Mouse (Mus musculus) lung, embryonic 16.5 days (tissue): ENCODE results near the gene Plac8. TPM values are rescaled to one million over a fixed set of nuclear protein-coding genes. Genes with fewer than 3 reads are reported as not detected.

Experiments
- ATAC-seq: fragments of 200-750 bp; cut with Nextera tagmentation; 2 replicates; pipeline ENCODE4 v1.8.0; 2017; ENCODE audit warnings: low read depth, mild to moderate bottlenecking, moderate library complexity
- H3K27ac ChIP-seq: fragments of 300-500 bp; sonication (generic); 2 replicates; pipeline ENCODE4 v1.5.1; 2014; ENCODE audit warnings: mild to moderate bottlenecking, control low read depth, low read length
- H3K27me3 ChIP-seq: fragments of 300-500 bp; sonication (generic); 2 replicates; pipeline ENCODE4 v1.6.1; 2014; ENCODE audit warnings: low read depth, low read length, mixed read lengths; ENCODE audit not compliant: control insufficient read depth, insufficient read depth
- H3K36me3 ChIP-seq: fragments of 300-500 bp; sonication (generic); 2 replicates; pipeline ENCODE4 v1.6.1; 2014; ENCODE audit warnings: low read length; ENCODE audit not compliant: control insufficient read depth, insufficient read depth
- H3K4me1 ChIP-seq: fragments of 300-500 bp; sonication (generic); replicated peaks from 2 replicates; pipeline ENCODE4 v1.6.1; 2014; ENCODE audit warnings: low read length, mixed read lengths; ENCODE audit not compliant: control insufficient read depth, insufficient read depth
- H3K4me2 ChIP-seq: fragments of 300-500 bp; sonication (generic); 2 replicates; pipeline ENCODE4 v1.6.1; 2014; ENCODE audit warnings: low read depth, low read length, control low read depth
- H3K4me3 ChIP-seq: fragments of 300-500 bp; sonication (generic); 2 replicates; pipeline ENCODE4 v1.5.1; 2014; ENCODE audit warnings: mild to moderate bottlenecking, low read length, control low read depth
- H3K9ac ChIP-seq: fragments of 300-500 bp; sonication (generic); 2 replicates; pipeline ENCODE4 v1.6.1; 2014; ENCODE audit warnings: low read length, control low read depth
- H3K9me3 ChIP-seq: fragments of 300-500 bp; sonication (generic); 2 replicates; pipeline ENCODE4 v1.6.1; 2016; ENCODE audit warnings: low read length; ENCODE audit not compliant: control insufficient read depth
- WGBS: fragments of 180-500 bp; shearing (Covaris S2); extraction: QIAGEN DNeasy Blood & Tissue Kit; methylation state at CpG from one replicate; pipeline ENCODE4 v1.1.7; 2014; 5-methylcytosine and 5-hydroxymethylcytosine counted together
- polyA plus RNA-seq: library from polyadenylated mRNA; unstranded; fragments of >200 nt; fragmentation: Nextera tagmentation; extraction: Ambion mirVana; gene quantifications from 2 replicates; pipeline ENCODE4 v1.2.1, GENCODE M21; 2015

The Plac8 gene
- polyA plus RNA-seq, 1 experiment from 2014 or later: 12.5 TPM

GRCm38 (mm10) chr5:100568802-100569201 lies 3.2 kb downstream of the Plac8 start:
- 75% methylated on average over 3 of the region's 3 CpGs for WGBS
- Histone ChIP-seq H3K4me1 (peaks cover 16% of the 10 kb centered on the region), H3K9ac (no peak overlapping the region), H3K4me2 (no peak overlapping the region), H3K27me3 (no peaks in the 10 kb centered on the region), H3K9me3 (no peaks in the 10 kb centered on the region), H3K27ac (no peak overlapping the region), H3K4me3 (no peak overlapping the region), H3K36me3 (no peaks in the 10 kb centered on the region)
- ATAC-seq: no peak

- peaks cover 16% of the 10 kb centered on the region for H3K4me1 ChIP-seq
- no peak overlapping the region for H3K4me3 ChIP-seq
- 61% methylated on average over 8 of the region's 8 CpGs for WGBS
- H3K4me2 ChIP-seq: peak overlapping the region; percentile 36; the same call in 1 of the 2 replicates
- H3K9me3 ChIP-seq: no peaks in the 10 kb centered on the region
- peak overlapping the region; percentile 45; the same call in 1 of the 2 replicates for H3K27ac ChIP-seq
- no peak overlapping the region for H3K9ac ChIP-seq
- ATAC-seq: no peak
- no peaks in the 10 kb centered on the region for H3K27me3 ChIP-seq
- H3K36me3 ChIP-seq: no peaks in the 10 kb centered on the region
Measured at GRCm38 (mm10) chr5:100568177-100568576, 3.9 kb downstream of the Plac8 start.

GRCm38 (mm10) chr5:100567258-100568032 lies 4.6 kb downstream of the Plac8 start:
- H3K27me3 ChIP-seq: no peaks in the 10 kb centered on the region
- H3K9me3 ChIP-seq: no peaks in the 10 kb centered on the region
- H3K9ac ChIP-seq: no peak overlapping the region
- H3K4me3 ChIP-seq: no peak overlapping the region
- WGBS: 31% methylated on average over 13 of the region's 13 CpGs
- ATAC-seq: peak; percentile 76
- peak overlapping the region; percentile 36 for H3K4me2 ChIP-seq
- peaks cover 16% of the 10 kb centered on the region for H3K4me1 ChIP-seq
- no peaks in the 10 kb centered on the region for H3K36me3 ChIP-seq
- peak overlapping the region; percentile 45; the same call in 1 of the 2 replicates for H3K27ac ChIP-seq

- H3K36me3 ChIP-seq: no peaks in the 10 kb centered on the region
- H3K27ac ChIP-seq: peak overlapping the region; percentile 41; the same call in 1 of the 2 replicates
- WGBS: 60% methylated on average over 2 of the region's 2 CpGs
- no peak overlapping the region for H3K4me3 ChIP-seq
- no peaks in the 10 kb centered on the region for H3K9me3 ChIP-seq
- H3K27me3 ChIP-seq: no peaks in the 10 kb centered on the region
- no peak overlapping the region for H3K9ac ChIP-seq
- H3K4me2 ChIP-seq: no peak overlapping the region
- H3K4me1 ChIP-seq: peaks cover 16% of the 10 kb centered on the region
- ATAC-seq: no peak
Measured at GRCm38 (mm10) chr5:100566798-100567197, 5.2 kb downstream of the Plac8 start.

- Histone ChIP-seq H3K9me3 (no peaks in the 10 kb centered on the region), H3K27ac (no peak overlapping the region), H3K4me1 (peaks cover 6% of the 10 kb centered on the region), H3K27me3 (no peaks in the 10 kb centered on the region), H3K9ac (no peak overlapping the region), H3K4me2 (no peak overlapping the region), H3K4me3 (no peak overlapping the region), H3K36me3 (no peaks in the 10 kb centered on the region)
- 81% methylated on average over 9 of the region's 9 CpGs for WGBS
- ATAC-seq: no peak
Measured at GRCm38 (mm10) chr5:100562702-100563101, 9.3 kb downstream of the Plac8 start.

GRCm38 (mm10) chr5:100559357-100559756 lies 12.7 kb downstream of the Plac8 start:
- no peaks in the 10 kb centered on the region for H3K27me3 ChIP-seq
- no peaks in the 10 kb centered on the region for H3K4me1 ChIP-seq
- no peaks in the 10 kb centered on the region for H3K9me3 ChIP-seq
- ATAC-seq: no peak
- H3K9ac ChIP-seq: no peak overlapping the region
- WGBS: 93% methylated on average over 7 of the region's 7 CpGs
- no peaks in the 10 kb centered on the region for H3K36me3 ChIP-seq
- no peak overlapping the region for H3K27ac ChIP-seq
- no peak overlapping the region for H3K4me2 ChIP-seq
- H3K4me3 ChIP-seq: no peak overlapping the region

- H3K4me1 ChIP-seq: no peaks in the 10 kb centered on the region
- no peak for ATAC-seq
- no peak overlapping the region for H3K4me2 ChIP-seq
- no peak overlapping the region for H3K27ac ChIP-seq
- WGBS: 78% methylated on average over 3 of the region's 3 CpGs
- H3K27me3 ChIP-seq: no peaks in the 10 kb centered on the region
- no peak overlapping the region for H3K9ac ChIP-seq
- H3K36me3 ChIP-seq: no peaks in the 10 kb centered on the region
- H3K4me3 ChIP-seq: no peak overlapping the region
- no peaks in the 10 kb centered on the region for H3K9me3 ChIP-seq
Measured at GRCm38 (mm10) chr5:100558783-100559182, 13.3 kb downstream of the Plac8 start.

- no peak overlapping the region for H3K27ac ChIP-seq
- no peaks in the 10 kb centered on the region for H3K36me3 ChIP-seq
Measured at GRCm38 (mm10) chr5:100557537-100557936, 14.5 kb downstream of the Plac8 start.

GRCm38 (mm10) chr5:100557019-100557418 lies 15.0 kb downstream of the Plac8 start:
- ATAC-seq: no peak
- whole genome bisulfite sequencing: 67% methylated on average over 14 of the region's 14 CpGs
- H3K27me3 ChIP-seq: no peaks in the 10 kb centered on the region

More at GRCm38 (mm10) chr5:100557537-100557936, 14.5 kb downstream of the Plac8 start:
- no peak for ATAC-seq
- H3K9me3 ChIP-seq: no peaks in the 10 kb centered on the region
- no peaks in the 10 kb centered on the region for H3K4me1 ChIP-seq
- 61% methylated on average over 9 of the region's 9 CpGs for WGBS
- no peak overlapping the region for H3K4me2 ChIP-seq
- H3K4me3 ChIP-seq: no peak overlapping the region
- no peak overlapping the region for H3K9ac ChIP-seq
- no peaks in the 10 kb centered on the region for H3K27me3 ChIP-seq

More at GRCm38 (mm10) chr5:100557019-100557418, 15.0 kb downstream of the Plac8 start:
- H3K9ac ChIP-seq: no peak overlapping the region
- H3K4me3 ChIP-seq: no peak overlapping the region
- H3K27ac ChIP-seq: no peak overlapping the region
- H3K4me1 ChIP-seq: no peaks in the 10 kb centered on the region
- no peaks in the 10 kb centered on the region for H3K36me3 ChIP-seq
- no peaks in the 10 kb centered on the region for H3K9me3 ChIP-seq
- H3K4me2 ChIP-seq: no peak overlapping the region
